In genomic region chr10:59470451-59470850, GRCm38 (mm10) we compare ENCODE assay signal across 10 mouse cellular contexts. TPM values are rescaled to one million over a fixed set of nuclear protein-coding genes. Genes with fewer than 3 reads are reported as not detected.
A peak's percentile ranks its signal among the peaks of the same experiment; 100 is the strongest.
DNase-seq lines count a peak whose midpoint lies in the region; ATAC-seq lines count a peak whose summit lies in the region.
"Had no signal": no experiment of that assay in that cellular context is flagged by ENCODE, and none has a peak within 500 bp of the region (broad histone marks: within the 10 kb centered on the region; RNA-seq: fewer than 3 reads in every experiment).

No protein-coding gene starts in this region.

- no peaks in the 10 kb centered on the region for H3K27me3 ChIP-seq in neural tube, embryonic 15.5 days (replicated peaks)

- no peak overlapping the region for H3K9ac ChIP-seq in neural tube, embryonic 15.5 days (replicated peaks)

- H3K4me2 ChIP-seq in neural tube, embryonic 15.5 days, result no peak overlapping the region

- intact Hi-C loops in left cerebral cortex, postnatal 14 days (cut with DNase I), result no loop called here

- WGBS in neural tube, embryonic 15.5 days, result 74% methylated on average over 5 of the region's 5 CpGs

- peaks cover 8% of the 10 kb centered on the region; the same call in 1 of the 2 replicates for H3K4me1 ChIP-seq in neural tube, embryonic 15.5 days

- 0 out of 2 replicates have a peak overlapping the region, but pooled peaks have one; percentile 20 for H3K27ac ChIP-seq in neural tube, embryonic 15.5 days (replicated peaks)
- H3K27ac ChIP-seq: macrophage had no signal

- no peak for DNase-seq in neural tube, embryonic 10.5 days (ENCODE audit: extremely low spot score, low spot score)
- DNase-seq in cerebellum, adult 9-11 months, result peak; percentile 81
- peak; percentile 62 to 63 for DNase-seq in heart, adult 18-20 months
- DNase-seq in left cerebral cortex, postnatal 14 days (ENCODE audit: low spot score in 2 of 2), result peak; percentile 25 to 27

- no peaks in the 10 kb centered on the region for H3K9me3 ChIP-seq in neural tube, embryonic 15.5 days (replicated peaks)

- no peak overlapping the region for H3K4me3 ChIP-seq in neural tube, embryonic 15.5 days (replicated peaks)
- H3K4me3 ChIP-seq: erythroblast, embryonic 14.5 days had no signal

- no peaks in the 10 kb centered on the region for H3K36me3 ChIP-seq in neural tube, embryonic 15.5 days

- ATAC-seq in neural tube, embryonic 15.5 days (ENCODE audit: low FRiP score), result no peak
- ATAC-seq in erythroblast, adult 5-6 weeks (replicated peaks; ENCODE audit: low FRiP score, poor library complexity, severe bottlenecking), result no peak
- no peak for ATAC-seq in CD4-positive, CD25-positive, alpha-beta regulatory T cell, adult 4 months

RNA-seq across cellular contexts. Expression of gene Oit3, which starts 28.9 kb away (rescaled TPM):
- polyA plus RNA-seq in neural tube, embryonic 15.5 days (2015; fragmentation: Nextera tagmentation; extraction: Ambion mirVana), result 0.09 and 0.47 TPM in 2 replicates
- not detected for total RNA-seq in heart, adult 18-20 months (2021)
- under 1 TPM in 1 of 2 experiments, not detected in 1; 0.20 TPM for total RNA-seq in left cerebral cortex, postnatal 14 days (2021)
- total RNA-seq in erythroblast, adult 5-6 weeks (2015; ENCODE audit: low replicate concordance), result not detected in 2 replicates
- not detected in 2 replicates for total RNA-seq in erythroblast, adult 5-6 weeks (2017; ENCODE audit: low replicate concordance)
- under 1 TPM in 1 of 2 experiments, not detected in 1; 0.43 TPM for polyA plus RNA-seq in CD4-positive, CD25-positive, alpha-beta regulatory T cell, adult 4 months (2017; shearing (Covaris generic))
- total RNA-seq: MEL had no signal
